Mouse (Mus musculus): ENCODE results near the gene Kit. TPM values are rescaled to one million over a fixed set of nuclear protein-coding genes. Genes with fewer than 3 reads are reported as not detected.

Gene Kit
- polyA plus RNA-seq, 2 experiments: 11.0 to 13.4 TPM

- H3K36me3 ChIP-seq (replicated peaks; ENCODE audit: control insufficient read depth, insufficient read depth, low read depth): no peaks in the 10 kb centered on the region
- no peaks in the 10 kb centered on the region for H3K27me3 ChIP-seq (ENCODE audit: control insufficient read depth, insufficient read depth, low read length)
- H3K4me1 ChIP-seq (replicated peaks; ENCODE audit: control insufficient read depth in 2 of 2, insufficient read depth in 2 of 2, low read length in 1 of 2): peaks cover 0 to 2% of the 10 kb centered on the region in 2 experiments; a peak in 1 of 4 replicates
- ATAC-seq (ENCODE audit: insufficient read depth): no peak
- TF ChIP-seq CTCF (IDR thresholded peaks at IDR 0.05; ENCODE audit: low read depth) (no peak), EP300 (IDR thresholded peaks at IDR 0.05; ENCODE audit: low read depth) (no peak)
- 68% methylated on average over 6 of the region's 6 CpGs for WGBS (ENCODE audit: insufficient replicate concordance)
- no peak overlapping the region for H3K9ac ChIP-seq (replicated peaks)
- no peak overlapping the region for H3K27ac ChIP-seq
- no peaks in the 10 kb centered on the region for H3K9me3 ChIP-seq (ENCODE audit: control insufficient read depth, low read length)
- no peak overlapping the region for H3K4me2 ChIP-seq (ENCODE audit: low read depth)
- DNase-seq (ENCODE audit: low read depth in 3 of 3, low spot score in 3 of 3): no peak
- H3K4me3 ChIP-seq (ENCODE audit: insufficient read depth in 1 of 2, low read depth in 2 of 2, low read length in 2 of 2): no peak overlapping the region
Observed at GRCm38 (mm10) chr5:75559291-75559690, 15.4 kb upstream of the Kit start.

GRCm38 (mm10) chr5:75561231-75561630, 13.5 kb upstream of the Kit start:
- H3K27me3 ChIP-seq (ENCODE audit: control insufficient read depth, insufficient read depth, low read length): no peaks in the 10 kb centered on the region
- ATAC-seq (ENCODE audit: insufficient read depth) (no peak), DNase-seq (ENCODE audit: low read depth in 3 of 3, low spot score in 3 of 3) (no peak)
- WGBS (ENCODE audit: insufficient replicate concordance): 63% methylated on average over 2 of the region's 2 CpGs
- no peak for TF ChIP-seq CTCF (IDR thresholded peaks at IDR 0.05; ENCODE audit: low read depth)
- no peak for TF ChIP-seq EP300 (IDR thresholded peaks at IDR 0.05; ENCODE audit: low read depth)
- no peaks in the 10 kb centered on the region for H3K9me3 ChIP-seq (ENCODE audit: control insufficient read depth, low read length)
- H3K9ac ChIP-seq (replicated peaks): no peak overlapping the region
- peaks cover 0 to 3% of the 10 kb centered on the region in 2 experiments; a peak in 1 of 4 replicates for H3K4me1 ChIP-seq (replicated peaks; ENCODE audit: control insufficient read depth in 2 of 2, insufficient read depth in 2 of 2, low read length in 1 of 2)
- no peak overlapping the region for H3K4me2 ChIP-seq (ENCODE audit: low read depth)
- no peak overlapping the region for H3K27ac ChIP-seq
- H3K36me3 ChIP-seq (replicated peaks; ENCODE audit: control insufficient read depth, insufficient read depth, low read depth): no peaks in the 10 kb centered on the region
- no peak overlapping the region for H3K4me3 ChIP-seq (ENCODE audit: insufficient read depth in 1 of 2, low read depth in 2 of 2, low read length in 2 of 2)

GRCm38 (mm10) chr5:75574151-75574851, 415 bp upstream of the Kit start:
- H3K36me3 ChIP-seq (replicated peaks; ENCODE audit: control insufficient read depth, insufficient read depth, low read depth): no peaks in the 10 kb centered on the region
- TF ChIP-seq CTCF (IDR thresholded peaks at IDR 0.05; ENCODE audit: low read depth) (no peak), EP300 (IDR thresholded peaks at IDR 0.05; ENCODE audit: low read depth) (no peak)
- peak overlapping the region; percentile 45; the same call in 1 of the 2 replicates for H3K9ac ChIP-seq (replicated peaks)
- H3K9me3 ChIP-seq (ENCODE audit: control insufficient read depth, low read length): no peaks in the 10 kb centered on the region
- H3K4me2 ChIP-seq (ENCODE audit: low read depth): peak overlapping the region; percentile 85
- DNase-seq (ENCODE audit: low read depth in 3 of 3, low spot score in 3 of 3): no peak
- WGBS (ENCODE audit: insufficient replicate concordance): 4% methylated on average over 27 of the region's 27 CpGs
- peaks cover 8 to 13% of the 10 kb centered on the region in 2 experiments for H3K4me1 ChIP-seq (replicated peaks; ENCODE audit: control insufficient read depth in 2 of 2, insufficient read depth in 2 of 2, low read length in 1 of 2)
- peaks cover 3% of the 10 kb centered on the region; the same call in 1 of the 2 replicates for H3K27me3 ChIP-seq (ENCODE audit: control insufficient read depth, insufficient read depth, low read length)
- H3K27ac ChIP-seq: no peak overlapping the region
- H3K4me3 ChIP-seq (ENCODE audit: insufficient read depth in 1 of 2, low read depth in 2 of 2, low read length in 2 of 2): peak overlapping the region; percentile 12 to 59
- ATAC-seq (ENCODE audit: insufficient read depth): no peak

GRCm38 (mm10) chr5:75575567-75576515, 1.1 kb downstream of the Kit start:
- peak overlapping the region; percentile 59 to 68 for H3K4me3 ChIP-seq (ENCODE audit: insufficient read depth in 1 of 2, low read depth in 2 of 2, low read length in 2 of 2)
- H3K9ac ChIP-seq (replicated peaks): peak overlapping the region; percentile 64
- no peaks in the 10 kb centered on the region for H3K9me3 ChIP-seq (ENCODE audit: control insufficient read depth, low read length)
- H3K27me3 ChIP-seq (ENCODE audit: control insufficient read depth, insufficient read depth, low read length): peaks cover 3% of the 10 kb centered on the region; the same call in 1 of the 2 replicates
- WGBS (ENCODE audit: insufficient replicate concordance): under 1% methylated on average over 53 of the region's 53 CpGs
- H3K36me3 ChIP-seq (replicated peaks; ENCODE audit: control insufficient read depth, insufficient read depth, low read depth): no peaks in the 10 kb centered on the region
- ATAC-seq (ENCODE audit: insufficient read depth) (peak; percentile 47), DNase-seq (ENCODE audit: low read depth in 3 of 3, low spot score in 3 of 3) (peak in 1 of 3 experiments; percentile 18)
- H3K4me2 ChIP-seq (ENCODE audit: low read depth): peak overlapping the region; percentile 85
- H3K4me1 ChIP-seq (replicated peaks; ENCODE audit: control insufficient read depth in 2 of 2, insufficient read depth in 2 of 2, low read length in 1 of 2): peaks cover 11 to 24% of the 10 kb centered on the region in 2 experiments
- TF ChIP-seq CTCF (IDR thresholded peaks at IDR 0.05; ENCODE audit: low read depth): peak; percentile 62
- TF ChIP-seq EP300 (IDR thresholded peaks at IDR 0.05; ENCODE audit: low read depth): no peak
- no peak overlapping the region for H3K27ac ChIP-seq

Data from liver, embryonic 14.5 days (tissue).